8 mouse cellular contexts compared by ENCODE assay signal in the genomic region with DNA sequence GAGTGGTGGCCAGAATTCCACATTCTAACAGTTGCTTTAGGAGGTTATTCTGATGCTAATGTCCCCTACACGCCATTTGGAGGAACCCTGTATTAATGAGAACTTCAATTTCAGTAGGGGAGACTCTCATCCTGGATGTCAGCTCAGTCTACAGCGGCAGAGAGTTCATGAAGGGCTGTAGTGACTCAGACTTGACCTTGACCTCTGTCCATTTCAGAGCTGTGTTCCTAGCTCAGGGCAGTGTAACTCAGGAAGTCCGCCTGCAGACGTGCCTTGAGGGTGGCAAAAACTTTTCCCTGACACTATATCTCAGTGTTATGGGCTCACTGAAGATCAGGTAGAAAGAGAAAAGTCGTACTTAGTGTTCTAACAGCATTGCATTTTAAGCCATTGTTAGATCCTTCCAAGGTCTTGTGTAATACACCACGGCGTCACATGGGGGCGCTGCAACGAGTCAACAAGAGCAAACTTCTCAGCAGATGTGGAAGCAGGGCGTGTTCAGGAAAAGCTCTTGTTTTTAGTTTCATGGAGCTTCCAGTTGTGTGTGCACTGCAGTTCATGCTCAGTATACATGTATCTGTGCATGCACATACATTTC.
DNase-seq lines count a peak whose midpoint lies in the region; ATAC-seq and TF ChIP-seq lines count a peak whose summit lies in the region.

No protein-coding gene starts in this region.

- WGBS in heart, embryonic 12.5 days: 39% methylated on average over 10 of the region's 10 CpGs
- WGBS in bone marrow, adult 2 months: 39% methylated on average over 10 of the region's 10 CpGs

- no peaks in the 10 kb centered on the region for H3K27me3 ChIP-seq in heart, embryonic 12.5 days (replicated peaks)

- H3K4me2 ChIP-seq in heart, embryonic 12.5 days: no peak overlapping the region

- peaks cover 37% of the 10 kb centered on the region for H3K4me1 ChIP-seq in heart, embryonic 12.5 days (replicated peaks)
- H3K4me1 ChIP-seq in bone marrow, adult 2 months (ENCODE audit: control insufficient read depth, insufficient read depth, low read length): no peaks in the 10 kb centered on the region; the same call in 1 of the 2 replicates

- no peak for TF ChIP-seq POLR2A in bone marrow, adult 2 months (IDR thresholded peaks at IDR 0.05; ENCODE audit: borderline replicate concordance, control insufficient read depth, low read depth, low read length)

- peak; percentile 62 for TF ChIP-seq CTCF in bone marrow, adult 2 months (IDR thresholded peaks at IDR 0.05; ENCODE audit: control insufficient read depth, insufficient read depth, low read length)

- H3K9me3 ChIP-seq in heart, embryonic 12.5 days (replicated peaks): no peaks in the 10 kb centered on the region

- ATAC-seq in heart, embryonic 12.5 days (ENCODE audit: insufficient number of reproducible peaks, low FRiP score): no peak

- no peaks in the 10 kb centered on the region for H3K36me3 ChIP-seq in heart, embryonic 12.5 days

- no peak overlapping the region for H3K9ac ChIP-seq in heart, embryonic 12.5 days

- H3K27ac ChIP-seq in heart, embryonic 12.5 days (ENCODE audit: poor library complexity, severe bottlenecking): no peak overlapping the region
- H3K27ac ChIP-seq in bone marrow, adult 2 months (ENCODE audit: control insufficient read depth, insufficient read depth, low read depth, low read length, poor library complexity): no peak overlapping the region

- no peak overlapping the region for H3K4me3 ChIP-seq in heart, embryonic 12.5 days
- no peak overlapping the region for H3K4me3 ChIP-seq in bone marrow, adult 2 months (replicated peaks; ENCODE audit: control insufficient read depth, low read depth, low read length)

- DNase-seq in heart, adult 18-20 months: peak; percentile 29 to 78
- DNase-seq in A20 (ENCODE audit: low read depth, low spot score): peak; percentile 59
- DNase-seq in forelimb bud, embryonic 11.5 days (ENCODE audit: low read depth, low spot score): peak; percentile 40
- peak; percentile 59 to 79 for DNase-seq in kidney, postnatal 25 days
- DNase-seq in lung, postnatal 14 days: peak; percentile 73
- peak; percentile 12 to 44 for DNase-seq in thymus, postnatal 36 days
